Mouse (Mus musculus) heart, adult 2 months (tissue): ENCODE measurements around the gene 4933427D14Rik.

Experiments
- CTCF ChIP-seq: fragments of 200-600 bp; IDR thresholded peaks from 2 replicates; pipeline ENCODE4 v1.8.1; 2022; ENCODE audit warnings: antibody characterized with exemption, mild to moderate bottlenecking, moderate library complexity
- EP300 ChIP-seq: fragments of 200-500 bp; IDR thresholded peaks from 2 replicates; pipeline ENCODE4 v1.6.1; 2011; ENCODE audit warnings: low read depth, low read length, control low read depth; ENCODE audit not compliant: insufficient read depth
- POLR2A ChIP-seq: fragments of 200-500 bp; IDR thresholded peaks from 2 replicates; pipeline ENCODE4 v1.6.1; 2011; ENCODE audit warnings: mild to moderate bottlenecking, low read depth, low read length, control low read depth; ENCODE audit not compliant: insufficient read depth

DNA sequence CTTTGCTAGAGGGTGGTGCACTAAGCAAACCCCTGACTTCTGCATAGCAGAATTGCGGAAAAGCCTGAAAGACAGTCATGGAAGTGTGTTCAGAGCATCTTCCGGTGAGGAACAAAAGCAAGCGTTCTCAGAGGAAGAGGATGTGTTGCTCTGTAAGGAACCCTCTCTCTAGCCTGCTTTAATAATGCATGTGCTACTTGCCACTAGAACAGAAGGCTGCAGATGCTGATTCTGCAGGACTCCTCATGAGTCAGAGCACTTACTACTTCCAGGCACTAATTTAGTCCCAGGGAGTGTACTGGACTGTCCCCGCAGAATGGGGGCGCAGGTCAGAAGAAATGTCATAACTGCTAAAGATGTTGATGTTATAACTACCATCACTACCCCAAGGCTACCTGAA, 9.9 kb upstream of the 4933427D14Rik start:
- TF ChIP-seq EP300: no peak
- no peak for TF ChIP-seq POLR2A
- no peak for TF ChIP-seq CTCF
